Mouse (Mus musculus) T-cell, adult 2 months (primary cell): ENCODE measurements around the gene Cstf2t.

Experiments used
- DNase-seq: peaks from one replicate; pipeline ENCODE4 v3.0.0; 2022; ENCODE audit warnings: low spot score

Gene Cstf2t

GRCm38 (mm10) chr19:31082662-31083429 lies at the start of gene Cstf2t:
Gene Cstf2t, plus strand, starts transcription at chr19:31082837.
- peak; percentile 99 for DNase-seq

- no peak for DNase-seq
Measured at GRCm38 (mm10) chr19:31038951-31039350, 43.7 kb upstream of the Cstf2t start.

- DNase-seq, result no peak
Measured at GRCm38 (mm10) chr19:31040948-31041847, 41.4 kb upstream of the Cstf2t start.

GRCm38 (mm10) chr19:31046601-31047000 lies 36.0 kb upstream of the Cstf2t start:
- no peak for DNase-seq

- no peak for DNase-seq
Measured at GRCm38 (mm10) chr19:31064740-31065139, 17.9 kb upstream of the Cstf2t start.

- no peak for DNase-seq
Measured at GRCm38 (mm10) chr19:31065206-31065781, 17.3 kb upstream of the Cstf2t start.

- DNase-seq, result no peak
Measured at GRCm38 (mm10) chr19:31073959-31074716, 8.5 kb upstream of the Cstf2t start.

GRCm38 (mm10) chr19:31074717-31075063 lies 7.9 kb upstream of the Cstf2t start:
- DNase-seq, result no peak

- DNase-seq, result no peak
Measured at GRCm38 (mm10) chr19:31076106-31076505, 6.5 kb upstream of the Cstf2t start.

- DNase-seq, result no peak
Measured at GRCm38 (mm10) chr19:31078241-31078640, 4.4 kb upstream of the Cstf2t start.

GRCm38 (mm10) chr19:31082226-31082625 lies 411 bp upstream of the Cstf2t start:
- DNase-seq, result no peak

GRCm38 (mm10) chr19:31083761-31084160 lies 1.1 kb downstream of the Cstf2t start:
- DNase-seq, result no peak

- DNase-seq, result no peak
Measured at GRCm38 (mm10) chr19:31097857-31098256, 15.2 kb downstream of the Cstf2t start.

GRCm38 (mm10) chr19:31099369-31099768 lies 16.7 kb downstream of the Cstf2t start:
- DNase-seq, result no peak

GRCm38 (mm10) chr19:31104764-31105163 lies 22.1 kb downstream of the Cstf2t start:
- DNase-seq, result no peak

- no peak for DNase-seq
Measured at GRCm38 (mm10) chr19:31106036-31106435, 23.4 kb downstream of the Cstf2t start.

GRCm38 (mm10) chr19:31106835-31107554 lies 24.4 kb downstream of the Cstf2t start:
- DNase-seq, result no peak

- DNase-seq, result no peak
Measured at GRCm38 (mm10) chr19:31114690-31115089, 32.1 kb downstream of the Cstf2t start.

- no peak for DNase-seq
Measured at GRCm38 (mm10) chr19:31124628-31125027, 42.0 kb downstream of the Cstf2t start.

- no peak for DNase-seq
Measured at GRCm38 (mm10) chr19:31132614-31133013, 50.0 kb downstream of the Cstf2t start.

- DNase-seq, result no peak
Measured at GRCm38 (mm10) chr19:31136316-31136715, 53.7 kb downstream of the Cstf2t start.
